14 mouse cellular contexts compared by ENCODE assay signal in genomic region chr17:3361751-3362150, GRCm38 (mm10).
"Had no signal": no experiment of that assay in that cellular context is flagged by ENCODE, and none has a peak within 500 bp of the region (broad histone marks: within the 10 kb centered on the region; RNA-seq: fewer than 3 reads in every experiment).

No protein-coding gene starts in this region.

- H3K36me3 ChIP-seq: midbrain, embryonic 12.5 days; neural tube, embryonic 15.5 days had no signal

- H3K27me3 ChIP-seq: midbrain, embryonic 12.5 days; neural tube, embryonic 15.5 days had no signal

- H3K9me3 ChIP-seq: midbrain, embryonic 12.5 days; neural tube, embryonic 15.5 days had no signal

- H3K9ac ChIP-seq: liver, embryonic 14.5 days; midbrain, embryonic 12.5 days; neural tube, embryonic 15.5 days had no signal

- DNase-seq: kidney, adult 9 months; kidney, postnatal 36 days; layer of hippocampus, adult 9-11 months; layer of hippocampus, postnatal 36 days; liver; lung, adult 18-20 months; right cerebral cortex, postnatal 4 days; spleen, adult 18-20 months; thymus, adult 2 months; thymus, postnatal 25 days had no signal

- H3K4me1 ChIP-seq: midbrain, embryonic 12.5 days had no signal

- H3K4me3 ChIP-seq: midbrain, embryonic 12.5 days; neural tube, embryonic 15.5 days had no signal

- H3K4me2 ChIP-seq: midbrain, embryonic 12.5 days; neural tube, embryonic 15.5 days had no signal

- H3K27ac ChIP-seq: kidney, postnatal 0 days; liver, embryonic 14.5 days; midbrain, embryonic 12.5 days; neural tube, embryonic 15.5 days had no signal
